Mouse (Mus musculus) kidney, adult 2 months (tissue): ENCODE measurements at regions not wholly inside any gene's neighbourhood (a gene's known extent, or its start where the extent isn't known, plus 50 kb on each side); places are given as distances from the start of the nearest gene placed in this dataset.

Source experiments
- CTCF ChIP-seq: fragments of 200-500 bp; conservative IDR thresholded peaks from 2 replicates; pipeline ENCODE4 v1.5.1; 2011; ENCODE audit warnings: low read depth, mild to moderate bottlenecking, control low read depth, low read length, moderate library complexity, mixed read lengths; ENCODE audit not compliant: insufficient read depth, insufficient read length
- POLR2A ChIP-seq: fragments of 200-500 bp; IDR thresholded peaks from one replicate; pipeline ENCODE4 v1.6.1; 2011; ENCODE audit warnings: low read depth, low read length, control low read depth

DNA sequence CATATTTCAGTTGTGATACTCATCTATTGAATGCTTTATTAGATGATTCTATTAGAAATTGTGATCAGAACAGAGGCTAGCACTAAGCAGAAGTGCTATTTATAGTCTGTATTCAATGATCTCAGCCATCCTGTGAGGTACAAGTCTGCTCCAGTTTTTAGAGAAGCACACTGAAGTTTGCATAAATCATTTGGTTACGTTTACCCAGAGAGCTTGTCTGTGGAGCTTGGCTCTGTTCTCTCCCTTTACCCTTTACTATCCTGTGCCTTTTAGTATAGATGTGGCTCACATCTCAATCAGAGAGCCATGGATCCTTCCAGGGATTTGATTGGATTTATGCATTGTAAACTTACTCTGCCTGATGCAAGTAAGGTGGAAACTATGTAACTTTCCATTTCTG, 404.6 kb upstream of the Tnc start:
- no peak for TF ChIP-seq POLR2A
- no peak for TF ChIP-seq CTCF
